Mouse (Mus musculus): Measurements from ENCODE around the gene Six1. TPM values are rescaled to one million over a fixed set of nuclear protein-coding genes. Genes with fewer than 3 reads are reported as not detected.
"Not testable (repeated sequence)": the region's sequence is repeated elsewhere in the genome, so short reads cannot be mapped to it uniquely, and the experiment has no call there.

Gene Six1
- polyA plus RNA-seq, 1 experiment from 2014 or later = not detected

DNA sequence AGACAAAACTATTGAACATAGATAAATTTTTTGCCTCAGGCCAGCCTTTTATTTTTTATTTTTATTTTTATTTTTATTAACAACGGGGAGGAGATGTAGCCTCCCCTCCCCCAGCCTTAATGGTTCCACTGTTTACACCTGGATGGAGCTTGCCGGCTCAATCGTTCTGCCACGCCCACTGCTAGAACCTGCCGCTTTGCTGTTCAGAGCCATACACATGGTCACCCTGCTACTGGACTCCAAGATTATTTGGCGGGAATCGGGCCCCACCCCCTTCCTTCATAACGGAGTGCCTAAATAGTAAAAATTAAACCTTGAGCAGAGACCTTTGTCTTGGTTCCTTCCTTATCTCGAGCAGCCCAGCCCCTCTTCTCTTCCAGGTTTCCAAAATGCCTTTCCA, 50.8 kb downstream of the Six1 start:
- not testable (repeated sequence) for H3K9me3 ChIP-seq (ENCODE audit: control insufficient read depth, low read depth, low read length); ATAC-seq (ENCODE audit: insufficient number of reproducible peaks, insufficient read depth, low FRiP score, low read depth); H3K27ac ChIP-seq (ENCODE audit: low read length); H3K4me2 ChIP-seq (replicated peaks; ENCODE audit: low read depth, low read length); H3K4me3 ChIP-seq (ENCODE audit: low read depth, low read length); H3K36me3 ChIP-seq (ENCODE audit: control insufficient read depth, insufficient read depth, low read length); H3K4me1 ChIP-seq (ENCODE audit: control insufficient read depth, insufficient read depth, low read length); H3K9ac ChIP-seq (replicated peaks; ENCODE audit: low read depth, low read length); H3K27me3 ChIP-seq (ENCODE audit: control insufficient read depth, insufficient read depth, low read length)
- 35% methylated on average over 9 of the region's 9 CpGs for WGBS

DNA sequence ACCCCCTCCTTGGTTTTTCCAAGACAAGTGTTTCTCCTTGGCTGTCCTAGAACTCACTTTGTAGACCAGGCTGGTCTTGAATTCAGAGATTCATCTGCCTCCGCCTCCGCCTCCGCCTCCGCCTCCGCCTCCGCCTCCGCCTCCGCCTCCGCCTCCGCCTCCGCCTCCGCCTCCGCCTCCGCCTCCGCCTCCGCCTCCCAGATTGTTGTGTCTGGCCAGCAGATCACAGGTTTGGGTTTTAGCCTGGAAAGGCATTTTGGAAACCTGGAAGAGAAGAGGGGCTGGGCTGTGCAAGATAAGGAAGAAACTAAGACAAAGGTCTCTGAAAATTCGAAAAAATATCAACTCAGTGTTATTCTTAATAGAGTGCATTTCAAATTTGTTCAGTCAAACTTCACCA, 51.4 kb downstream of the Six1 start:
- H3K4me2 ChIP-seq (replicated peaks; ENCODE audit: low read depth, low read length); H3K9me3 ChIP-seq (ENCODE audit: control insufficient read depth, low read depth, low read length); H3K27ac ChIP-seq (ENCODE audit: low read length); H3K4me1 ChIP-seq (ENCODE audit: control insufficient read depth, insufficient read depth, low read length); H3K9ac ChIP-seq (replicated peaks; ENCODE audit: low read depth, low read length); H3K36me3 ChIP-seq (ENCODE audit: control insufficient read depth, insufficient read depth, low read length); ATAC-seq (ENCODE audit: insufficient number of reproducible peaks, insufficient read depth, low FRiP score, low read depth); H3K4me3 ChIP-seq (ENCODE audit: low read depth, low read length); H3K27me3 ChIP-seq (ENCODE audit: control insufficient read depth, insufficient read depth, low read length): not testable (repeated sequence)
- WGBS = 40% methylated on average over 17 of the region's 17 CpGs

DNA sequence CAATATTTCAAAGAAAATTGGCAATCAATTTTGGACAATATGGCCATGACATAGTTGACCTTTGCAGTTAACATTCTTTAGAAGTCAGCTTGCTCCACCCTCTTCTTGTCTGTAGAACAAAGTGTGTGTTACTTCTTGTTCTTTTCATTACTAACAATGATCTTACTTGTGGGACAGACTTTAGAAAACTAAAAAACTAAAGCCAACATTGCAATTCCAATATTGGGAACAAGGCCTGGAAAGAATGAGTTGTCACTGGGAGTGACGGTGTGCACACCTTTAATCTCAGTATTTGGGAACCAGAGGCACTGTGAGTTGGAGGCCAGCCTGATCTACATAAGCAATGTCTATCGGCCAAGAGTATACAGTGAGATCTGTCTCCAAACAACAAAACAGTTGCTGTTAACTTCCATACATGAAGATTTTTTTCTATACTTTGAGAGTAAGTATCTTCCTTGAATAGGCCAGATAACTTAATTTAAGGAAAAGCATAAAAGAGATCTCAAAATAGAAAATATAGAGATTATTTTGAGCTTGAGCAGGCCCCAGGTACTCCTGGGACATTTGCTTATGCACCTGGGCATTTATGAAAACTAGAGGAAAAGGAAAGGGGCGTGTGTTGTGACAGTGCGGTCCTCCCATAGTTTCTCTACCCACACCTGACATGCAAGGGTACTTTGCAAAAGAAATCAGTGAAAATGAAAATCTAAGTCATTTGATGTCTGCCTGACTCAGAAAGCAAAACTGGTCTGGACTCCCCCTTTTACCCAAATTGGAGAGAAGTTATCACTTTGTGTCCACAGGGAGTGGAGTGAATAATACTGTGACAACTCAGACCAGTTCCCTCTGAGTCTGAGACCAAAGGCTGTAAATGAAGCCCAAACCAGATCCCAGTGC, 55.3 kb downstream of the Six1 start:
- Histone ChIP-seq H3K4me1 (ENCODE audit: control insufficient read depth, insufficient read depth, low read length) (no peaks in the 10 kb centered on the region), H3K36me3 (ENCODE audit: control insufficient read depth, insufficient read depth, low read length) (no peaks in the 10 kb centered on the region), H3K4me3 (ENCODE audit: low read depth, low read length) (no peak overlapping the region), H3K9ac (replicated peaks; ENCODE audit: low read depth, low read length) (no peak overlapping the region), H3K27ac (ENCODE audit: low read length) (no peak overlapping the region), H3K27me3 (ENCODE audit: control insufficient read depth, insufficient read depth, low read length) (no peaks in the 10 kb centered on the region), H3K9me3 (ENCODE audit: control insufficient read depth, low read depth, low read length) (no peaks in the 10 kb centered on the region), H3K4me2 (replicated peaks; ENCODE audit: low read depth, low read length) (no peak overlapping the region)
- 87% methylated on average over 4 of the region's 4 CpGs for WGBS
- ATAC-seq (ENCODE audit: insufficient number of reproducible peaks, insufficient read depth, low FRiP score, low read depth) = no peak

DNA sequence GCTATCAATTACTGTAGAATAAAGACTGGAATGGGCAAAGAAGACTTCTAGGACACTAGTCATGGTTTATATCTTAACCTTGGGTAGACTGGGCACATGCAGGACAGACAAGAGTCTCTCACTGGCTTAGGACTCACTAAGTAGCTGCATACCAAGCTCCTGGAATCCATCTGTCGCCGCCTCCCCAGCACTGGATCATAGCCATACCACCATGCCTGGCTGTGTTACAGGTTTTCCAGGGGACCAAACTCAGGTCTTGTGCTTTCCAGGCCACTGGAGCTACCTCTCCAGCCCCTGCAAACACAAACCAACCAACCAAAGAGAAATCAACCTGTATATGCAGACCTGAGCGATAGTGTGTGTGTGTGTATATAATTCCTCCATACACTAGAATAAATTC, 57.0 kb downstream of the Six1 start:
- no peak overlapping the region for H3K27ac ChIP-seq (ENCODE audit: low read length)
- no peak overlapping the region for H3K4me3 ChIP-seq (ENCODE audit: low read depth, low read length)
- H3K4me1 ChIP-seq (ENCODE audit: control insufficient read depth, insufficient read depth, low read length) = no peaks in the 10 kb centered on the region
- no peak for ATAC-seq (ENCODE audit: insufficient number of reproducible peaks, insufficient read depth, low FRiP score, low read depth)
- no peaks in the 10 kb centered on the region for H3K9me3 ChIP-seq (ENCODE audit: control insufficient read depth, low read depth, low read length)
- WGBS = 91% methylated on average over 3 of the region's 3 CpGs
- H3K36me3 ChIP-seq (ENCODE audit: control insufficient read depth, insufficient read depth, low read length) = no peaks in the 10 kb centered on the region
- H3K4me2 ChIP-seq (replicated peaks; ENCODE audit: low read depth, low read length) = no peak overlapping the region
- no peaks in the 10 kb centered on the region for H3K27me3 ChIP-seq (ENCODE audit: control insufficient read depth, insufficient read depth, low read length)
- no peak overlapping the region for H3K9ac ChIP-seq (replicated peaks; ENCODE audit: low read depth, low read length)

Other genes with a start within 250 kb of the Six1 start
- gene Six6, start 114.0 kb downstream of the Six1 start, polyA plus RNA-seq (2014; fragmentation: Nextera tagmentation; extraction: Ambion mirVana) = not detected in 2 replicates
- 2.0 and 3.2 TPM in 2 replicates for gene 4930447C04Rik, start 113.1 kb downstream of the Six1 start, polyA plus RNA-seq (2014; fragmentation: Nextera tagmentation; extraction: Ambion mirVana)
- 1.4 and 1.5 TPM in 2 replicates for gene Six4, start 59.6 kb upstream of the Six1 start, polyA plus RNA-seq (2014; fragmentation: Nextera tagmentation; extraction: Ambion mirVana)
- 36.6 and 36.8 TPM in 2 replicates for gene Mnat1, start 69.8 kb upstream of the Six1 start, polyA plus RNA-seq (2014; fragmentation: Nextera tagmentation; extraction: Ambion mirVana)
- gene Trmt5, start 232.8 kb upstream of the Six1 start, polyA plus RNA-seq (2014; fragmentation: Nextera tagmentation; extraction: Ambion mirVana) = 18.4 and 19.4 TPM in 2 replicates
- 9.6 and 10.3 TPM in 2 replicates for gene Slc38a6, start 232.9 kb upstream of the Six1 start, polyA plus RNA-seq (2014; fragmentation: Nextera tagmentation; extraction: Ambion mirVana)